Mouse (Mus musculus): ENCODE data around the gene Lekr1. TPM values are rescaled to one million over a fixed set of nuclear protein-coding genes. Genes with fewer than 3 reads are reported as not detected.

The Lekr1 gene
- polyA plus RNA-seq, 1 experiment from 2014 or later = 8.9 TPM

GRCm38 (mm10) chr3:65824886-65825285, 158.9 kb downstream of the Lekr1 start:
- no peak for ATAC-seq (ENCODE audit: insufficient number of reproducible peaks, insufficient read depth, low FRiP score, low TSS enrichment, low read depth)
- 62% methylated on average over 3 of the region's 3 CpGs for WGBS

GRCm38 (mm10) chr3:65826716-65827115, 160.7 kb downstream of the Lekr1 start:
- peaks cover 17% of the 10 kb centered on the region for H3K4me1 ChIP-seq
- H3K4me3 ChIP-seq = no peak overlapping the region
- no peak for ATAC-seq (ENCODE audit: insufficient number of reproducible peaks, insufficient read depth, low FRiP score, low TSS enrichment, low read depth)
- H3K9ac ChIP-seq = no peak overlapping the region
- H3K27me3 ChIP-seq = no peaks in the 10 kb centered on the region
- no peaks in the 10 kb centered on the region for H3K36me3 ChIP-seq
- H3K9me3 ChIP-seq = no peaks in the 10 kb centered on the region
- H3K4me2 ChIP-seq = no peak overlapping the region
- 79% methylated on average over 6 of the region's 6 CpGs for WGBS
- H3K27ac ChIP-seq = no peak overlapping the region

More at GRCm38 (mm10) chr3:65824886-65825285, 158.9 kb downstream of the Lekr1 start:
- Histone ChIP-seq H3K27ac (no peak overlapping the region), H3K4me2 (no peak overlapping the region), H3K4me3 (no peak overlapping the region), H3K27me3 (no peaks in the 10 kb centered on the region), H3K4me1 (peaks cover 15% of the 10 kb centered on the region), H3K36me3 (no peaks in the 10 kb centered on the region), H3K9me3 (no peaks in the 10 kb centered on the region), H3K9ac (no peak overlapping the region)

- 90% methylated on average over 5 of the region's 5 CpGs for WGBS
- Histone ChIP-seq H3K27ac (no peak overlapping the region), H3K9me3 (no peaks in the 10 kb centered on the region), H3K4me3 (no peak overlapping the region), H3K4me1 (peaks cover 17% of the 10 kb centered on the region), H3K4me2 (no peak overlapping the region), H3K27me3 (no peaks in the 10 kb centered on the region), H3K9ac (no peak overlapping the region), H3K36me3 (no peaks in the 10 kb centered on the region)
- no peak for ATAC-seq (ENCODE audit: insufficient number of reproducible peaks, insufficient read depth, low FRiP score, low TSS enrichment, low read depth)
Observed at GRCm38 (mm10) chr3:65827400-65827799, 161.4 kb downstream of the Lekr1 start.

DNA sequence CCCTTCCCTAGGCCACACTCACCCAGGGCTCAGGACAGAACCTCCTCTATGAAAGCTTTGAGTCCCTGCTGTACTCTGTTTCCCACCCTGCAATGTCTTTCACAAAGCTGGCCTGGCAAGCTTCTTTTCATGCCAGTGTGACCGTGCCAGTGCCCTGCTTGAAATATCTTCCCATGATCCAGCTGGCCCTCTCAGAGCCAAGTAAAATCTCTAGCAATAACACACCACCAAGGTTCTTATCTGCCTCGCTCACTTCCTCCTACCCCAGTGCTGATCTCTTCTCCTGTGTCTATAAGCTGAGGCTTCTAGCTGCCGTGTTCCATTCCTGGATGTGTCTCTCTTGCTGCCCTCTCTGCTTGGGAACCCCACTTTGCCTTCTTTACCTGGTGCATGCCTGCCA, 162.0 kb downstream of the Lekr1 start:
- H3K27me3 ChIP-seq = no peaks in the 10 kb centered on the region
- H3K4me1 ChIP-seq = peaks cover 17% of the 10 kb centered on the region
- H3K9me3 ChIP-seq = no peaks in the 10 kb centered on the region
- H3K9ac ChIP-seq = no peak overlapping the region
- 80% methylated on average over 3 of the region's 3 CpGs for WGBS
- no peak for ATAC-seq (ENCODE audit: insufficient number of reproducible peaks, insufficient read depth, low FRiP score, low TSS enrichment, low read depth)
- no peak overlapping the region for H3K4me3 ChIP-seq
- H3K36me3 ChIP-seq = no peaks in the 10 kb centered on the region
- H3K27ac ChIP-seq = no peak overlapping the region
- H3K4me2 ChIP-seq = no peak overlapping the region

DNA sequence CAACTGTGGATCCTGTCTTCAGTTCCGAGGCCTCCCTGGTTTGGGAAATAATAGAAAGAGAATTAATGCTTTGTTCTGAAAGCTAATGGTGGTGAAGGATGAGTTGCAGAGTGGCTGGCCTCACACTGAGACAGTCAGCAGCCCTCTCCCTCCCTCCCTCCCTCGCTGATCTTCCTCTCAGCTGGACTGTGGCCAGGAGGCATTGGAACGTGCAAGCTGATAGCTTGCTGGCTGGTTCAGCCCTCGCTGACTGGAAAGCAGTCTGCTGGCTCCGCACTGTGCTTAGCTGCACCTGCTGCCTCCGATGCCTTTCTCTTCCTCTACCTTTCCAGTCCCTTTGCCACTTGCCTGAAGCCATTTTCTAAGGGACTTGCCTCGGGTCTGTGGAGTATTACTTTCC, 163.2 kb downstream of the Lekr1 start:
- Histone ChIP-seq H3K27me3 (no peaks in the 10 kb centered on the region), H3K9ac (no peak overlapping the region), H3K4me2 (no peak overlapping the region), H3K4me3 (no peak overlapping the region), H3K9me3 (no peaks in the 10 kb centered on the region), H3K27ac (no peak overlapping the region), H3K4me1 (peaks cover 17% of the 10 kb centered on the region), H3K36me3 (no peaks in the 10 kb centered on the region)
- ATAC-seq (ENCODE audit: insufficient number of reproducible peaks, insufficient read depth, low FRiP score, low TSS enrichment, low read depth) = no peak
- 11% methylated on average over 7 of the region's 7 CpGs for WGBS

- Histone ChIP-seq H3K4me1 (peaks cover 17% of the 10 kb centered on the region), H3K27me3 (no peaks in the 10 kb centered on the region), H3K36me3 (no peaks in the 10 kb centered on the region), H3K4me2 (no peak overlapping the region), H3K27ac (no peak overlapping the region), H3K4me3 (no peak overlapping the region), H3K9me3 (no peaks in the 10 kb centered on the region), H3K9ac (no peak overlapping the region)
- 55% methylated on average over 7 of the region's 7 CpGs for WGBS
- no peak for ATAC-seq (ENCODE audit: insufficient number of reproducible peaks, insufficient read depth, low FRiP score, low TSS enrichment, low read depth)
Observed at GRCm38 (mm10) chr3:65829943-65830483, 164.0 kb downstream of the Lekr1 start.

GRCm38 (mm10) chr3:65830801-65831200, 164.8 kb downstream of the Lekr1 start:
- no peak for ATAC-seq (ENCODE audit: insufficient number of reproducible peaks, insufficient read depth, low FRiP score, low TSS enrichment, low read depth)
- Histone ChIP-seq H3K4me1 (peaks cover 17% of the 10 kb centered on the region), H3K9me3 (no peaks in the 10 kb centered on the region), H3K4me3 (no peak overlapping the region), H3K27ac (no peak overlapping the region), H3K27me3 (no peaks in the 10 kb centered on the region), H3K4me2 (0 out of 2 replicates have a peak overlapping the region, but pooled peaks have one; percentile 0), H3K36me3 (no peaks in the 10 kb centered on the region), H3K9ac (no peak overlapping the region)
- WGBS = 37% methylated on average over 16 of the region's 16 CpGs

DNA sequence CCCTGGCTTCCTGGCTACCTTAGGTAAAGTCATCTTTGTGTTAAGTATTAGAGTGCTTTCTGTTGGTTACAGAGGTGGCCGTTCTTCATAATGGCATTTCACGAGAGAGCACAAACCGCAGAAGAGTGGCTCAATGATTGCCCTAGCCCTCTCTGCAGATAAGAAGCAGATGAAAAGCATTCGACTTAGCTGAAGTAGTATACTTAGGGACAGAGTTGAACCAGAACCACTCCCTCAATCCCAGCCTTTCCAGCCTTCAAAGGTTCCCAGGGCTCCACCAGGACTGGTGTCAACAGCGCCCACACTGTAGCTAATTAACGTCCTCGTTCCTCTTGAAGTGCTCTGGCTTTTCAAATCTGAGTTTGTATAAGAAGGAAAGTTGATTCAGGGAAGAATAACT, 166.4 kb downstream of the Lekr1 start:
- WGBS = 67% methylated on average over 7 of the region's 7 CpGs
- ATAC-seq (ENCODE audit: insufficient number of reproducible peaks, insufficient read depth, low FRiP score, low TSS enrichment, low read depth) = no peak

DNA sequence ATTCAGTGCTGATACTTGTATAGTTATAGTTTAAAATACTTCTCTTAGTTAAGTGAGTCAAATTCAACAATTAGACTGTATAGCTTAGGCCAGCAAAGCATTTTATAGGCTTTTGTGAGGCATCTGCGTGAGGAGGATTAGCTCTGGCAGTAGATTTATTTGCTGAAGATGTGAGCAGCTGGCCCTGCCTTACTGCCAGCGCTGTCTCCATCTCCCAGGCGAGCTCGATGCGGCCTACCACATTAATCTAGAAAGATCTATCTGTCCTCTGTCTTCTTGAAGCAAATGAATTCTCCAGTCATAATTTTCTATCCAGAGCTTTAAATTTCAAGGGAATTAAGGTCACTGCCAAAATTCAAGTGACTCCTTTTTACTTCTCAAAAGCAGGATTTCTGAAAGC, 170.4 kb downstream of the Lekr1 start:
- ATAC-seq (ENCODE audit: insufficient number of reproducible peaks, insufficient read depth, low FRiP score, low TSS enrichment, low read depth) = no peak
- H3K27me3 ChIP-seq = no peaks in the 10 kb centered on the region
- no peak overlapping the region for H3K9ac ChIP-seq
- H3K9me3 ChIP-seq = no peaks in the 10 kb centered on the region
- H3K4me1 ChIP-seq = no peaks in the 10 kb centered on the region
- no peak overlapping the region for H3K4me2 ChIP-seq
- 84% methylated on average over 5 of the region's 5 CpGs for WGBS
- H3K36me3 ChIP-seq = no peaks in the 10 kb centered on the region
- H3K27ac ChIP-seq = no peak overlapping the region
- no peak overlapping the region for H3K4me3 ChIP-seq

More for the DNA sequence above, 166.4 kb downstream of the Lekr1 start:
- Histone ChIP-seq H3K36me3 (no peaks in the 10 kb centered on the region), H3K27ac (no peak overlapping the region), H3K4me2 (no peak overlapping the region), H3K4me3 (no peak overlapping the region), H3K4me1 (peaks cover 17% of the 10 kb centered on the region), H3K27me3 (no peaks in the 10 kb centered on the region), H3K9ac (no peak overlapping the region), H3K9me3 (no peaks in the 10 kb centered on the region)

DNA sequence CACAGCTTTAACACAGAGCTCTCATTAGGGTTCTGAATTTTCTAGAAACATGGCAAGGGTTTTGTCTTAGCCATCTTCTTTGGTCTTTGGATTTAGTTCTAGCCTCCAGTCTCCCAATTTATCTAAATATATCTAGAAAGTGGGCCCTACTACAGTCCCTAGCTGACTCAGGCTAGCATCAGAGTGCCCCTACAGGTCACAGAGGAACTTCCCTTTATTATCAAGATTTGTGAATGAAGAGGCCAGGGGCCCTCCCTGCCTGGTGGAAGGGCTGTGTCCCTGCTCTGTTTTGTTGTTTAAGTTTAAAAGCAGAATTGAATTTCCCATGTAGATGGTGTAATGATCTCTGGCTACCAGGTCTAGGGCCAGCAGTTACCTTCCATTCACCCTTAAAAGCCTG, 173.6 kb downstream of the Lekr1 start:
- Histone ChIP-seq H3K27me3 (no peaks in the 10 kb centered on the region), H3K36me3 (no peaks in the 10 kb centered on the region), H3K4me3 (no peak overlapping the region), H3K9me3 (no peaks in the 10 kb centered on the region), H3K27ac (no peak overlapping the region), H3K4me2 (no peak overlapping the region), H3K9ac (no peak overlapping the region), H3K4me1 (no peaks in the 10 kb centered on the region)
- no peak for ATAC-seq (ENCODE audit: insufficient number of reproducible peaks, insufficient read depth, low FRiP score, low TSS enrichment, low read depth)

GRCm38 (mm10) chr3:65841175-65841574, 175.1 kb downstream of the Lekr1 start:
- WGBS = 78% methylated on average over 8 of the region's 8 CpGs

GRCm38 (mm10) chr3:65842515-65843184, 176.6 kb downstream of the Lekr1 start:
- peaks cover 7% of the 10 kb centered on the region; the same call in 1 of the 2 replicates for H3K4me1 ChIP-seq
- WGBS = 85% methylated on average over 5 of the region's 5 CpGs
- H3K4me3 ChIP-seq = no peak overlapping the region
- no peak overlapping the region for H3K27ac ChIP-seq
- H3K9ac ChIP-seq = no peak overlapping the region
- no peak for ATAC-seq (ENCODE audit: insufficient number of reproducible peaks, insufficient read depth, low FRiP score, low TSS enrichment, low read depth)
- H3K36me3 ChIP-seq = no peaks in the 10 kb centered on the region
- H3K27me3 ChIP-seq = no peaks in the 10 kb centered on the region
- H3K9me3 ChIP-seq = no peaks in the 10 kb centered on the region
- no peak overlapping the region for H3K4me2 ChIP-seq

More at GRCm38 (mm10) chr3:65841175-65841574, 175.1 kb downstream of the Lekr1 start:
- no peaks in the 10 kb centered on the region for H3K9me3 ChIP-seq
- H3K36me3 ChIP-seq = no peaks in the 10 kb centered on the region
- no peak overlapping the region for H3K9ac ChIP-seq
- ATAC-seq (ENCODE audit: insufficient number of reproducible peaks, insufficient read depth, low FRiP score, low TSS enrichment, low read depth) = no peak
- no peak overlapping the region for H3K4me2 ChIP-seq
- no peak overlapping the region for H3K27ac ChIP-seq
- 0 out of 2 replicates have a peak, but pooled peaks cover 2% of the 10 kb centered on the region for H3K4me1 ChIP-seq
- H3K27me3 ChIP-seq = no peaks in the 10 kb centered on the region
- H3K4me3 ChIP-seq = no peak overlapping the region

All from embryonic facial prominence, embryonic 13.5 days (tissue).